Mouse (Mus musculus) large intestine, adult 2 months (tissue): Measurements from ENCODE around the gene Hsd17b3. TPM values are rescaled to one million over a fixed set of nuclear protein-coding genes. Genes with fewer than 3 reads are reported as not detected.

Experiments
- DNase-seq: peaks from one replicate; pipeline ENCODE4 v3.0.0-alpha.2; 2012; ENCODE audit warnings: low read depth, low spot score
- WGBS: fragments of 180-500 bp; shearing (Covaris S2); methylation state at CpG from one replicate; pipeline ENCODE4 v1.1.7; 2018; 5-methylcytosine and 5-hydroxymethylcytosine counted together
- polyA plus RNA-seq: library from polyadenylated mRNA; depleted of rRNA; stranded (reverse); fragments of >200 nt; gene quantifications from 2 replicates; pipeline ENCODE4 v1.2.3, GENCODE M21; 2012; rRNA removed

Hsd17b3 gene
- not detected in 2 replicates for polyA plus RNA-seq

DNA sequence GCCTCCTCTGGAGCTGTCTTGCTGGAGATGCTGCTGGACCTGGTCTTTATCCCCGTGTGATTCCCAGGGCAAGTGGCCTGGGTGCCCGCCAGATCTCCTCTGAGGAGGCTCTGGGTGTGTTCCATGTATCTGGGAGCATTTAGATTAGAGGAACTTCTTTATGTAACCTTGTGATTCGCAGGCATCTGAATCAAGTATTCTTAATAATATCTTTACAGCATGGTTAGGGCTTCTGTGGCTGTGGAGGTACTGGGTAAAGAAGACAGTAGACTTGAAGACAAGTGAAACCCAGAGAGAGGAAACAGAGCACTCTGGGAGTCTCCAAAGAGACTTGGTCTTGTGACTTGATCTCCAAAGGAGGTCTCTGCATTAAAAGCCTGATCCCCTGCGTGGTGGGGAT, at the start of gene Hsd17b3:
Gene Hsd17b3, minus strand, starts transcription at position 101 of the 400 bp plus-strand sequence.
- DNase-seq: no peak
- 75% methylated on average over 4 of the region's 4 CpGs for WGBS

DNA sequence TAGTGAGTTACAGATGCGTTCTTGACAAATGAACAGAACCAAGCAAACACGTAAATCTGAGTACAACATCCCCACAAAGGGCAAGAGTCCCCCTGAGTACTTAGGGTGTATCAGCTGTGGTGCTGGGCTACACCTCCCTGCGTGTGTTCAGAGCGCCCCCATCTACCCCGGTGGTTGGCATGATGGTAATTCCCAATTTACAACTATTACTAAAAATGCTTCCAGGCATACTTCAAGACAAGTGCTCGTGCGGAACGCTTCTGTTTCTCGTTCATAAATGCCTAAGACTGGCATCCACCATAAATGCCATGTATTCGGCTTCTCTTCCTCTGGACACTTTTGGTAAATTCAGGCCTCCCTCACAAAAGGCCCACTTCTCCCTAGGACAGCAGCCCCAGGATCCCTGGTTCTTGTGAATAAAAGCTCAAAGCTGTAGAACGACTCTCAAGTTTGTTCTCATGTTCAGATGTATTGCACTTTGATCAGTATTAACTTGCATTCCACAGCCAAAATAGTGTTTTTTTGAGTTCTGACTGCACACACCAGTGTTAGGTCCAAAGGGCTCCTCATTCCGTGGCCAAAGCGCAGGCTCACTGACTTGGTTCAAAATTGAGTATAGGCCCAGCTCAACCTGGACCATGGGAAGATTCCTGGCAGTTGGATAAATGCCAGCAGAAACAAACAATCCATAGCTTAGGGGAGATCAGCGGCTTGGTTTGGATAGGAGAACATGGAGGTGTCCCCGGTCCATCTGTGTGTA, 40.8 kb upstream of the Hsd17b3 start:
- DNase-seq: no peak
- WGBS: 24% methylated on average over 15 of the region's 15 CpGs

DNA sequence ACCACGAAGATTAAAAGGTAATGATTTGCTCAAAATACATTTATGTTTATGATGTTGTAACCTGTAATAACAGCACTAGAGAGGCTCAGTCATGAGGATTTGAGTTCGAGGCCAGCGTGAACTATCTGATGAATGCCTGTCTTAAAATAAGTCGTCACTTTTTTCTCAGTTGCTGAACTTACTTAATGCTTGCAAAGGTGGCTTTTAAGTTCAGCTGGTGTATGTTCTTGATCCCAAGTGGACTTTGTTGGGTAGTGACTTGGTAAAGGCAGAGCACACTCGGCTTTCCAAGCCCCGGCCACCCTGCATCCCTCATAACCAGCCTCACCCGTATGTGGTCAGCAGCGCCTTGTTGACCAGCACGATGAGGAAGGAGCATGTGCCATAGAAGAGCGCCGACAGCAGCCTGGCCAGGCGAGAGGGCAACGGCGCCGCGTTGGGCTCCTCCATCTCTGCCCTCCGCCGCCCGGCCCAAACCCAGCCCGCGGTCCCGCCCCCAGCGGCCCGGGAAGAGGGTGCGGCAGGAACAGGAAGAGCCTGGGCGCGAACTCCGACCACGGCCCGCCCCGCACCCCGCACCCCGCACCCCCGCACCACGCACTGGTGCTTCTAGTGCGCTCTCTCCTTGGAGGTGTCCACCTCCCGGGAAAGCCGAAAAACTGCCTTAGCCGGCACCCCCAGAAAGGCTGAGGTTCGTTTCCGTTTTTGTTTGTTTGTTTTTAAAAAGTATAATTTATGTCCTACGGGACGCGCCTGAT, 40.0 kb upstream of the Hsd17b3 start, which contains the start of gene Slc35d2:
Gene Slc35d2, minus strand, starts transcription at position 511 of the 758 bp plus-strand sequence.
- DNase-seq: no peak
- WGBS: 3% methylated on average over 44 of the region's 44 CpGs

DNA sequence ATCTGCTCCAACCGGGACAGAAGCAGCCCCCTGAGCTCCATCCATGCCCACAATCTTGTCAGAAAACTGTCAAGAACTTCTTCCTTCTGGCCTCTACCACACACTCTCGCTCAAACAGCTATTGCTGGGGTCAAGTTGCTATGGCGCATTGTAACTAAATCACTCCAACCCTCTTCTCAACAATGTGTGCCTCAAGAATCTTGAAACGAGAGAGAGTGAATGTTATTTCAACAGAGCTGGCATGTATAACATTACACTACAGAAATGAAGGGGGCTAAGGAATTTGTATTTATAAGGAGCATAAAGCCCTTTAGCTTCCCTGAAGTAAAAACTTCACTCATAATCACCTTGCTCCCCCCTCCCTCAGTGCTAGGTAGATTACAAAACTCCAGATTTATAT, 37.3 kb upstream of the Hsd17b3 start:
- 87% methylated on average over 4 of the region's 4 CpGs for WGBS
- DNase-seq: no peak

DNA sequence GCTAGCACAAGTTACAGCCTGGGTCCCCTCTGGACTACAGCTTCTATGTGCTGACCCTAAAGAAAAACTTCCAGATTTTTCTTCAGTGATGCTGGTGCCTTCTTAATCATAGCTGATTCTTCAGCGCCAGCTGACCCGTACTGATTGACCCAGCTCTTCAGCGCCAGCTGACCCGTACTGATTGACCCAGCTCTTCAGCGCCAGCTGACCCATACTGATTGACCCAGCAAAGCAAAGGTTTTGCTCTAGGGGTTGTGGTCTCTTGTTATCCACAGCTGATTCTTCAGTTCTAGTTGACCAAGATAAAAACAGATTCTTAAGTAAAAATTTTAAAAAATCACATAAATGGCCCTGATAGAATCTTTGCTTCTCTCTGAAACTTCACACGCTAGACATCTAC, 35.9 kb upstream of the Hsd17b3 start:
- 98% methylated on average over 6 of the region's 6 CpGs for WGBS
- DNase-seq: no peak

DNA sequence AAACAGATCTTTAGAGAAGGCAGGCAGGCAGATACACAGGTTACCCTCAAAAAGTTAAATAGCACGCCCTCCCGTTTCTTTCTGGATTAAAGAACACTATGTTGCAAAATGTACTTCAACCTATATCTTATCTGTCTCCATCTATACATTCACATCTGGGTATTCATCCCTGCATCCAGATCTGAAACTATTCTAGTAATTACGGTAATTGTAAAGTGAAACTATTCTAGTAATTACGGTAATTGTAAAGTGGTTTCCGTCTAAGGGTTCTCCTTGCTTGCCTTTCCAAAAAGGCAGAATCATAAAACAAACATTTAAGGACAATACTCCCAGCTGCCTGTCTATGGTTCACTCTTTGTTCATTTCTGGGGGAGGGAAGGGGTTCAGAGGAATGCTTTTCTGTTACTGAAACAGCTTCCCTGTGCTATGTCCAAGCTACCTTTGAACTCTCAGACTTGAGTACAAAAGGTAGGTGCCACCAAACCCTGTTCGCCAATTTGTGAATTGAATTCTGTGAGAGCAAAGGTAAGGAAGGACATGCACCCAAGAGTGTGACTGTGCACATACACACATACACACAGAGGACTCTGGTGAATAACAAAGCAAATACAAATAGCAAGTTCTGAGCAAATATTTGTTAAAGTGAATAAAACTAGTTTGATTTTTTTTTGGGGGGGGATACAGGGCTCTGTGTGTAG, 34.6 kb upstream of the Hsd17b3 start:
- WGBS: 48% methylated on average over 6 of the region's 6 CpGs
- DNase-seq: no peak

DNA sequence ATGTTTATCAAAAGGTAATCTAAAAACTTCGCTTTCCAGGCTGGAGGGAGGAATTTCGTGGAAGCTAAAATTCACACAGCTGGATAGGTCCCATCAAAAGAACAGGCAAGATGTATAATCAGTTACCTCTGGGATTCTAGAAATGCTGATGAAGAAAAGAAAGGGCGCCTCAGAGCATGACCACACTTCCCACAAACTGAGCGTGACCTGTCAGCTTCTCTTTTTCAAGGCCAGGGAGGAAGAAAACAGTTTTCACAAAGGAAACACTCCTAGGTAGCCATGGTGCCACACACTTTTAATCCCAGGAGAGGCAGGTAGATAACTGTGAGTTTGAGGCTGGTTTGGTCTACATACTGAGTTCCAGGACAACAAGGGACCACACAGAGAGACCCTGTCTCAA, 31.7 kb upstream of the Hsd17b3 start:
- WGBS: 88% methylated on average over 4 of the region's 4 CpGs
- DNase-seq: no peak

DNA sequence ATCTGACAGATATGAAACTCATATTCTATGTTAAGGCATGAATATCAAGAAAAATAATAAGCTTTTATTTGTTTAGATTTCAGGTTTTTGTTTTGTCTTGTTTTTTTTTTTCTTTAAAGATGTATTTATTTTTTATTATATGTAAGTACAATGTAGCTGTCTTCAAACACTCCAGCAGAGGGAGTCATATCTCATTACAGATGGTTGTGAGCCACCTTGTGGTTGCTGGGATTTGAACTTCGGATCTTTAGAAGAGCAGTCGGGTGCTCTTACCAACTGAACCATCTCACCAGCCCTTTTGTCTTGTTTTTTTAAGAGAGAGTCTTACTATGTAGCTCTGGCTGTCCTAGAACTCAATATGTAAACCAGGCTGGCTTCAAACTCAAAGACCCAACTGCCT, 28.4 kb upstream of the Hsd17b3 start:
- no peak for DNase-seq
- 63% methylated on average over 2 of the region's 2 CpGs for WGBS

DNA sequence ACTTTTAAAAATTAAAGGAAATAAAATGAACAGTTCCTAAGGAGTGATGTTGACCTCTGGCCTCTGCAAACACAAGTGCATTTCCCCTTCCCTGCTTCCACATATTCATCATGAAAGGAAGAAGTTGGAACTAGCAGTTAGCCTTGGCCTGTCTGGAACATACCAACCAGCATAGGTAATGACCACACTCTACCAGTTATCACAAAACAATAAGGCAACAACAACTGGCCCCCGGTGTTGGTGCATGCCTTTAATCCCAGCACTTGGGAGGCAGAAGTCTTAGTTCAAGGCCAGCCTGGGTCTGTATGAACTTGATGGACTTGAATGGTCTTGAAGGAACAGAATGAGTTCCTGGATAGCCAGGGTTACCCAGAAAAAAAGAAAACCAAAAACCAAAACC, 21.4 kb upstream of the Hsd17b3 start:
- 94% methylated on average over 1 of the region's 1 CpGs for WGBS
- no peak for DNase-seq

DNA sequence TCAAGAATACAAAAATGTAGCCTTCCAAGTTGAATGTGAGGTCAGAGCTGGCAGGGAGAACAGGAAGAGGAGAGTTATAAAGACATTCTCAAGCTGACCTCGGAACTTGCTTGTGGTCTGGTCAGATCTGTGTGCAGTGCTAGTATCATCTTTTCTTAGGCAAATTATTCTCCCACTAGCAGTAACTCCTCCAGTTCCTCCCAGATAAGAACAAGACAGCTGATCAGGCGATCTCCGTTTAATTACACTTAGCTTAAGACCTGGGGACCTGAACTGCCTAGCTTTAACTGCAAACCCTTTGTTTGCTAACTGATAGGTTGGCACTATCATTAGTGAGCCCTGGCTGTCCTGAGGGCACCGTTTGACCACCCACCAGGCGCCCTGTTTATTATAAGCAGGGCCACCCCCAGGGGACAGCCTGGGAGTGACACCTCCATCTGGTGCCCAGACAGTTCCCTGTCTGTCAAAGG, 19.4 kb upstream of the Hsd17b3 start:
- WGBS: 44% methylated on average over 5 of the region's 5 CpGs
- DNase-seq: no peak

DNA sequence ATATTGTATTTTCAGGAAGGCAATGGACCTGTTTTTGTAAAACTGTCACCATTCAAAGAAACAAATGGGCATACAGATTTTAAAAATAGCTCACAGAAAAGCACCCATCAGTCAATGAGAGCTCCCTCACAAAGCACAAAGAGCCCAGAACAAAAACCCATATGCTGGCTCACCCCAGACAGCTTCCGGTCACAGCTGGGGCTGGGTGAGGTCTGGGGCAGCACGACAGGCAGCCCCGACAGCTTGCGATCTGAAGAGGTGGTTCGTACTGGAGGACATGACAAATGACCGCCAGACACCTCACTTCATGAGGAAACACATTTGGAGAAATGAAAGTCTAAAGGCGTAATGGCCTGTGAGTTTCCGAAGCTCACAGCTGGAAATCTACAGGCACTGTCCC, 18.5 kb upstream of the Hsd17b3 start:
- no peak for DNase-seq
- 79% methylated on average over 8 of the region's 8 CpGs for WGBS

DNA sequence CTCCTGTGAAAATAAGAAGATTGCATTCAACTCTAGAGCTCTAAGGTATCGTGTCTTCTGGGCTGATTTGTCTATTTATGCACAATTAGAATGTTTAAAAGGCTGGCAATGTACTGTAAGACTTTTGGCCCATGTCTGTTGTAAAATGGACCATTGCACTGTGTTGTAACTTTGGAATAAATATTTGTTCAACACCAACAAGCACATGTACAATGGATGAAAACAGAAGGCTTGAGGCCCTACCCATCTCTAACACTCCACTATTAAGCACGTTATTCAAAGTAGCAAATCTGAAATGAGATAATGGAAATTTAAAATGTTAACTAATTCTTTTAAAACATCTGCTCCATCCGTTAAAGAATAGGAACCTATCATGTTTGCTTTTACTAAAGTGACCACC, 18.1 kb upstream of the Hsd17b3 start:
- WGBS: 78% methylated on average over 3 of the region's 3 CpGs

DNA sequence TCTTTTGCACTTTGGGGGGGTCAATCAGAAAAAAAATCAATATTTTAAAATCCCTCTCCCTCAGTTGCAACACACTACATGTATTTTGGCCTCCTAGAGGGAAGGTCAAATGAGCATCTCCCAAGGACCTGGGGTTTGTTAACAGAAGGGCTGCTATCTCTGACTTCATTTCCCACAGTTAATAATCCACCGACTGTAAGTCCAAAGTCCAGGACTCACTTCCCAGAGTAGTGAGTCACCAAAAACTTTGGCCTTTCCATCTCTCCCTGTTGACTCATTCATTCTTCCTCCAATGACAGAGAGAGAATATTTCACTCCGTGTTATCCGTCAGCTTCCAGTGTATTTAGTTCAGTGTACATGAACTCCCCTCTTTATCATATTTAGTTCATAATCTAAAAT, 16.7 kb upstream of the Hsd17b3 start:
- 15% methylated on average over 3 of the region's 3 CpGs for WGBS
- no peak for DNase-seq

More for the DNA sequence above, 18.1 kb upstream of the Hsd17b3 start:
- no peak for DNase-seq

DNA sequence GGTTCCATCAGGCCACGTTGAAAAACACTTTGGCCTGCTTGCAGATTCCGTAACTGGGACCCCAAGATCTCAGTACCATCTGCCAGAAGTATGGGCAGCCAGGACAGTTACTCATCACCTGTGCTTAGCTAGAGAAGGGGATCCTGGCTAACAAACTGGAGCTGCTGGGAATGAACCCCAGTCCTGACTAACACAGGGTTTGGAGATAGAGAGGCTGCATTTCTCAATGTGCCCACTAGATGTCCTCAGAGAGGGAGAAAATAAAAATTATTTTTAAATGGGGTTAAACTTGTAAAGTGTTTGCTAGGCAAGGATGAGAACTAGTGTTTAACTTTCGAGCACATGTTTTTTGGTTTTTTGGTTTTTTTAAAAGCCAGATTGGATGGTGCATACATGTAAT, 11.2 kb upstream of the Hsd17b3 start:
- DNase-seq: no peak
- 68% methylated on average over 3 of the region's 3 CpGs for WGBS

DNA sequence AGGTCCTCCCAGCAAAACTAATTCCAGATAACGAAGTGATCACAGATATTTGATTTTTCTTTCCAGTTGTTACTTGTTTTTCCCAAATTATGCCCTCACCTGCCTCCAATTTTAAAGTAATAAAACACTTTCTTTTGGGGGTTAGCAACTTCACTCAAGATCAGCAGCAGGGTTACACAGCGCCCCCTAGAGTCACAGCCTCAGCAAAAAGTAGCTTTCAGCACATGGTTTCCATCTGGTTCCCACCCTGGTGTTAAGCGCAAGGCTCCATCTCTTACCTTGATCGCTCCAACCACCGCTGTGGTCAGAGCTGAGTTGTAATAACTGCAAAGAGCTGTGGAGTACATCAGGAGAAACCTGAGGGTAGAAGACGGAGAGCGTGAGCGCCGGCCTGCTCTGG, 10.0 kb upstream of the Hsd17b3 start:
- WGBS: 85% methylated on average over 9 of the region's 9 CpGs
- no peak for DNase-seq

DNA sequence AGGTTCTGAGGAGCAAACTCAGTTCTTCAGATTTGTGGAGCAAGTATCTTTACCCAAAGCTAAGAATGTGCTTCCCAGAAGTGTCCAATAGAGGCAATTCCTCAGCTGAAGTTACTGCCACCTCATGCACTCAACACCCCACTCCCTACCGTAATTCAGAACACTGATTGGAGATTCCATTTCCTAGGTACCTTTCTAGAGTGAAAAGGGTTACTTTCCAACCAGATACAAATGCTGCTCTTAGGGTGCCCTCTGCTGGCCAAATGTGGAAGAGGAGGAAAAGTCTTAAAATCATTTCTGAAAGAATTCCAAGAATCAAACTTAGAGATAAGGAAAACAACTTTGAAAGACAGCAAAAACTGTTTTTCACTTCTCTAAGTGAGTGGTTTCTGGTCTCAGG, 4.3 kb upstream of the Hsd17b3 start:
- 4% methylated on average over 1 of the region's 1 CpGs for WGBS
- peak; percentile 63 for DNase-seq

DNA sequence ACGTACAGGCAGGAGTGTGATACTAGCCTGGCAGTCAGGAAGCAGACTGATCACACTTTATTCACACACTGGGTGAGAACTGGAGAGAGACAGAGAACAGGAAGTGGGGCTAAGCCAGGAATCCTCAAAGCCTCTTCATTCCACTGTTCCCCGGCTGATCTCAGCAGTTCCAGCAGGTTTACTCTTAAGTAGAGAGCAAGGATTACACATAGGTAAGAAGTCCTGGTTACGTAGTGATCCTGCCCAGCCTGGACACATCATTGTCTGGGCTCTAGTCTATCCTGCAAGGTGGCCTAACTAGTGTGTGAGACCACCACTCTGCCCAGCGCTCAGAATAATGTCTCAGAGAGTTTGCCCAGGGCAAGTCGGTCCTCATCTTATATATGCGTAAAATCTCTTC, 3.7 kb upstream of the Hsd17b3 start:
- 62% methylated on average over 6 of the region's 6 CpGs for WGBS

DNA sequence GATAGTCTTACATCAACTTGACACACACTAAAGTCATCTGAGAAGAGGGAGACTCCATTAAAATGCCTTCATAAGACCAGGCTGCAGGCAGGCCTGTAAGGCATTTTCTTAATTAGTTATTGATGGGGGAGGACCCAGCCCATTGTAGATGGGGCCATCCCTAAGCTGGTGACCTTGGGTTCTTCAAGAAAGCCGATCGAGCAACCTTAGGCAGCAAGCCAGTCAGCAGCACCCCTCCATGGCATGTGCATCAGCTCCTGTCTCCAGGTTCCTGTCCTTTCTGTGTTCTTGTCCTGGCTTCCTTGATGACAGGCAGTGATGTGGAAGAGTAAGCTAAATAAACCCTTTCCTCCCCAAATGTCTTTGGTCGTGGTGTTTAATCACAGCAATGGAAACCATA, 3.1 kb upstream of the Hsd17b3 start:
- DNase-seq: no peak
- 80% methylated on average over 3 of the region's 3 CpGs for WGBS

More for the DNA sequence above, 3.7 kb upstream of the Hsd17b3 start:
- no peak for DNase-seq

DNA sequence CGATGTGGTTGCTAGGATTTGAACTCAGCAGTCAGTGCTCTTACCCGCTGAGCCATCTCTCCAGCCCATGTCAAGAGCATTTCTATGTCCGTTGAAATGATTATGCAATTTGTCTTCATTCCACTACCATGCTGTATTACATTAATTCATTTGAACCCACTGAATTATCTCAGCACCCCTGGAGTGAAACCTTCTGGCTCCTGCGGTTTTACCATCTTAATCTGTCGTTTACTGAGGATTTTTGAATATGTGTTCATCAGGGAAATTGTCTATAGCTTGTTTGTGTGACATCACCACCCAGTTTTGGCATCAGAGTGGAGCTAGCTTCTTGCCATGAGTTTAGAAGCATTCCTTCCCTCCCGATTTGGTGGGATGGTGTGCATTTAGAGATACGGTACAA, 2.0 kb upstream of the Hsd17b3 start:
- WGBS: 83% methylated on average over 7 of the region's 7 CpGs
- DNase-seq: no peak

DNA sequence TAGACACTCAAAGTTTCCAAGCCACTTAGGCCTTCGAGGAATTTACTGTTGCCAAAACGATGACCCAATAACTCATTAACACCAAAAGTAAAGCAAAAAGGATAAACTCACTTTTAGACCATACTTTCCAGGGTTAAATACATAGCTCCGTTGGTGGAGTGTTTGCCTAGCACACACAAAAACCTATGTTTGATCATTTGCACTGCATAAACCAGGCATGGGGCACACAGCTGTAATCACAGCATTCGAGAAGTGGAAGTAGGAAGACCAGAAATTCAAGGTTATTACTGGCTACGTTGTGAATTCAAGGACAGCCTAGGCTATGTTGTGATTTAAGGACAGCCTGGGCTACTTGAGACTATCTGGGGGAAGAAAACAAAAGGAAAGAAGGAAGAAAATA, 1.2 kb upstream of the Hsd17b3 start:
- WGBS: 32% methylated on average over 5 of the region's 5 CpGs
- DNase-seq: no peak
